Mouse (Mus musculus) hindbrain, embryonic 16.5 days (tissue): ENCODE results near the gene Mtch1. TPM values are rescaled to one million over a fixed set of nuclear protein-coding genes. Genes with fewer than 3 reads are reported as not detected.

Source experiments
- ATAC-seq: fragments of 200-750 bp; cut with Nextera tagmentation; 2 replicates; pipeline ENCODE4 v1.8.0; 2017; ENCODE audit warnings: moderate TSS enrichment, moderate library complexity
- H3K27ac ChIP-seq: fragments of 300-500 bp; sonication (generic); 2 replicates; pipeline ENCODE4 v1.5.1; 2014; ENCODE audit warnings: low read depth, mild to moderate bottlenecking, control low read depth, low read length, moderate library complexity
- H3K27me3 ChIP-seq: fragments of 300-500 bp; sonication (generic); replicated peaks from 2 replicates; pipeline ENCODE4 v1.6.1; 2014; ENCODE audit warnings: low read length; ENCODE audit not compliant: control insufficient read depth, insufficient read depth
- H3K36me3 ChIP-seq: fragments of 300-500 bp; sonication (generic); 2 replicates; pipeline ENCODE4 v1.6.1; 2014; ENCODE audit warnings: mild to moderate bottlenecking, low read length, moderate library complexity, mixed read lengths; ENCODE audit not compliant: control insufficient read depth, insufficient read depth
- H3K4me1 ChIP-seq: fragments of 300-500 bp; sonication (generic); 2 replicates; pipeline ENCODE4 v1.6.1; 2014; ENCODE audit warnings: low read depth, low read length; ENCODE audit not compliant: control insufficient read depth, insufficient read depth
- H3K4me2 ChIP-seq: fragments of 300-500 bp; sonication (generic); 2 replicates; pipeline ENCODE4 v1.6.1; 2014; ENCODE audit warnings: mild to moderate bottlenecking, low read length, control low read depth, moderate library complexity
- H3K4me3 ChIP-seq: fragments of 300-500 bp; sonication (generic); 2 replicates; pipeline ENCODE4 v1.5.1; 2014; ENCODE audit warnings: mild to moderate bottlenecking, low read length, control low read depth, moderate library complexity
- H3K9ac ChIP-seq: fragments of 300-500 bp; sonication (generic); 2 replicates; pipeline ENCODE4 v1.6.1; 2014; ENCODE audit warnings: low read depth, mild to moderate bottlenecking, control low read depth, low read length, moderate library complexity
- H3K9me3 ChIP-seq: fragments of 300-500 bp; sonication (generic); 2 replicates; pipeline ENCODE4 v1.6.1; 2014; ENCODE audit warnings: mild to moderate bottlenecking, low read length, moderate library complexity; ENCODE audit not compliant: control insufficient read depth
- WGBS: fragments of 180-500 bp; shearing (Covaris S2); extraction: QIAGEN DNeasy Blood & Tissue Kit; methylation state at CpG from one replicate; pipeline ENCODE4 v1.1.7; 2014; 5-methylcytosine and 5-hydroxymethylcytosine counted together
- polyA plus RNA-seq: library from polyadenylated mRNA; unstranded; fragments of >200 nt; fragmentation: Nextera tagmentation; extraction: Ambion mirVana; gene quantifications from 2 replicates; pipeline ENCODE4 v1.2.1, GENCODE M21; 2015

Gene Mtch1
- polyA plus RNA-seq, 1 experiment from 2014 or later: 328 TPM

DNA sequence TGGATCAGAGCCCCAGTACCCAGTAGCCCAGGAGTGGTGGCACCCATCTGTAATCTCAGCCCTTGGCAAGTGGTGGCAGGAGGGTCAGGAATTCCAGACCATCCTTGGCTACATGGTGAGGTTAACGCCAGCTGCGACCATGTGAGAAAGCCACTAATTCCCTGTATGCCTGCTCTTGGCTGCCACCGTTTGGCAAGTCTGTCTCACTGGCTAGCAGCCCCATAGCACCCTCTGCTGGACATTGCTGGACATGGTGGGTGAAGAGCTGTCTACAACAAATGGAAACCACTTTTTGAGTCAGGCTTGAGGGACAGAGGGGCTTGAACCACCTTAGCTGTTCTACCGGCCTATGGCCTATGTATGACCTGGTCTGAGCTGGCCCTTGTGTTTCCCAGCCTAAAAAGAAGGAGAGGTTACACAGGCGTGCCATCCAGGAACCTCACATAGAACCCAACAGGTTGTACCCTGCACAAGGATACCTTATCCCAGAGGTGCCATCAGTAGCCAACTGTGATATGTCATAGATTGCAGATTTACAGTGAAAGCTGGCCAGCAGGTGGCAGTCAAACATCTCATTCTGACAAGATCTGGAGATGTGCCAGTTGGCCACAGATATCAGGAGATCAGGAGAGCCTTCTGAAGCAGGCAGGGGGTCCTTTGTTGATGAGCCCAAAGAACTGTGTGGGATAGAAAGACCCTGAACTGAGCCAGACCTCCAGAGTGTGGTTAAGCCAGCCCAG is 23.4 kb upstream of the Mtch1 start:
- Histone ChIP-seq H3K27me3 (0 out of 2 replicates have a peak, but pooled peaks cover 3% of the 10 kb centered on the region), H3K9me3 (no peaks in the 10 kb centered on the region), H3K4me2 (no peak overlapping the region), H3K27ac (no peak overlapping the region), H3K4me3 (no peak overlapping the region), H3K9ac (no peak overlapping the region), H3K36me3 (no peaks in the 10 kb centered on the region), H3K4me1 (no peaks in the 10 kb centered on the region)
- 4% methylated on average over 5 of the region's 5 CpGs for WGBS
- ATAC-seq: peak; percentile 58

DNA sequence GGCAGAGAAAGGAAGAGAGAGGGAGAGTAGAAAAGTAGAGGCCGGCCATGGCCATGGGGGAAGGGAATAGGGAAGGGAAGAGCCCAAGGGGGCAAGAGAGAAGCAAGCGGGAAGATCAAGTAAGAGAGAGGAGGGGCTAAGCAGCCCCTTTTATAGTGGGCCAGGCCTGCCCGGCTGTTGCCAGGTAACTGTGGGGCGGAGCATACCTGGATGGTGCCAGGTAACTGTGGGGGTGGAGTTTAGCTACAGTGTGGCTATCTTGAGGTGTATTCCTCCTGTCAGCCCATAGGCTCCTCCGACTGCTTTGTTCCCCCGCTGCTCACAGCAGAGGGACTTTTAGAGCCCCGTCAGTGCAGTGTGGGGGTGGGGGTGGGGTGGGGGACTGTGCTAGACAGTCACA is 21.0 kb upstream of the Mtch1 start:
- Histone ChIP-seq H3K36me3 (no peaks in the 10 kb centered on the region), H3K9ac (no peak overlapping the region), H3K27me3 (0 out of 2 replicates have a peak, but pooled peaks cover 3% of the 10 kb centered on the region), H3K4me3 (no peak overlapping the region), H3K4me2 (no peak overlapping the region), H3K27ac (no peak overlapping the region), H3K4me1 (no peaks in the 10 kb centered on the region), H3K9me3 (no peaks in the 10 kb centered on the region)
- 26% methylated on average over 7 of the region's 7 CpGs for WGBS
- no peak for ATAC-seq

DNA sequence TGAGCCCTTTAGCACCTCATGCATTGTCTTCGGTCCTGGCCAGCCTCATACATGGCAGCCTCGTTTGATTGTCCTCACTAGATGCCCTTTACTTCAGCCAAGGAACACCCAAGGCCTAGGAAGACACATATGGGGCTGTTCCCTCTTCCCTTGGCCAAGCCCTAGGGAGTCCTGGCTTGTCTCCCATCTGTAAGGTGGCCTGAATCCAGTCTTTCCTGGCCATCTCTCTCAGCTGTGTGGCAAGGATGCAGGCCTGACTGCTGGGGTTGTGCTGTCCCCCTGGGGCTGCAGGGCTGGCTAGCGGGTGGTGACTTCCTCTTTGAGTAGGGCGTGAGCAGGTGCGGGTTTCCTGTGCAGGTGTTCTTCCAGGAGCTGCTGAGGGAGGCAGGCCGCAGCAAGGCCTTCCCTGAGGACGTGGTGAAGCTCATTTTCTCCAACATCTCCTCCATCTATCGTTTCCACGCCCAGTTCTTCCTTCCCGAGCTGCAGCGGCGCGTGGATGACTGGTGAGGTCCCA is 17.4 kb upstream of the Mtch1 start:
- Histone ChIP-seq H3K9ac (no peak overlapping the region), H3K27me3 (peaks cover 3% of the 10 kb centered on the region; the same call in 1 of the 2 replicates)
- 86% methylated on average over 13 of the region's 13 CpGs for WGBS

DNA sequence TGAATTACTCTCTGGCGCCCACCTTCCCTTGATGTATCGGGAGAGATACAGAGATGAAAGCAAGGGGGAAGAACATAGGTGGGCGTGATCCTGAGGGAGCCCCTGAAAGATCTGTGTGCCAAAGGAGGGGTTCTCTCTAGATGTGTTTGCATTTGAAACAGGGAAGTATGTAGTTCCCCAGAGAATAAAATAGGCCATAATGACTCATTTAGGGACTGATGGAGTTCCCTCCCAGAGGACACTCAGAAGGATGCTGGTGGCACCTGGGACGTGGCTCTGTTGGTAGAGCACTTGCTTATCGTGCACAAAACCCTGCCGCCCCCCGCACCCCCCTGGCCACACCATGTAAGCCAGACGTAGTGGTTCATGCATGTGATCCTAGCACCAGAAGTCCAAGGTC is 15.4 kb upstream of the Mtch1 start:
- no peak overlapping the region for H3K4me3 ChIP-seq
- no peaks in the 10 kb centered on the region for H3K36me3 ChIP-seq
- no peak overlapping the region for H3K27ac ChIP-seq
- no peak for ATAC-seq
- 82% methylated on average over 8 of the region's 8 CpGs for WGBS
- H3K4me1 ChIP-seq: no peaks in the 10 kb centered on the region
- no peak overlapping the region for H3K4me2 ChIP-seq
- H3K9ac ChIP-seq: no peak overlapping the region
- H3K9me3 ChIP-seq: no peaks in the 10 kb centered on the region
- H3K27me3 ChIP-seq: no peaks in the 10 kb centered on the region; the same call in 1 of the 2 replicates

More for the DNA sequence above, 17.4 kb upstream of the Mtch1 start:
- no peak for ATAC-seq
- Histone ChIP-seq H3K4me3 (no peak overlapping the region), H3K27ac (no peak overlapping the region), H3K4me2 (no peak overlapping the region), H3K4me1 (no peaks in the 10 kb centered on the region), H3K36me3 (no peaks in the 10 kb centered on the region), H3K9me3 (no peaks in the 10 kb centered on the region)

DNA sequence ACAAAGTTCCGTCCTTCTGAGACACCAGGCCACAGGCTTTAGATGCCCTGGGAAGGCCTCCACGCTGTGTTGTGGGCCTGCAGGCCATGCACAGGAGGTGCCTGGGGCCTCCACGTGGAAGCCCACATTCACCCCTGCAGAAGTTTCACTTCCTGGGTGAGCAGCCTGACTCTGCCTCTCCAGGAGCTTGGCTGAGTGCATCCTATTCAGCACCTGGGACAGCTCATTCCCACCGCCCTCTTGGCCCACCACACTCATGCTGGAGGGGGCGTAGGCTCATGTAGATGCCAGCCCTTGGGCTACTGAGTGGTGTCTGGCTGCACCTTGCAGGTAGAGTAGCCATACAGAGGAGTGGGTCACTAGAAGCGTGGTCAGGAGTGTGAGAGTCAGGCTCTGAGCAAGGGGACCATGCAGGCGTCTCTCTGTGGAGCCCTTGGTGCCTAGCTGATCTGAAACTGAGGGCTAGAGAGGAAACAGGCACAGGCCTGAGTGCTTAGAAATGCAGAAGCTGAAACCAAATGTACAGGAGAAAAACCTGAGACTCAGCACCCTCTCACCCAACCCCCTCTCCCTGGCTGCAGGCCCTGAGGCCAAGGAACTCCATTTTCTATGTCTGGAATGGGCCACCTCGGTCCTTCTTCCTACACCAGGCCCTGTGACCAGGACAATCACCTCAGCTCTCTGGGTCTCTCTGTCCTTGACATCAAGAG is 14.4 kb upstream of the Mtch1 start:
- 56% methylated on average over 8 of the region's 8 CpGs for WGBS
- no peak for ATAC-seq
- no peak overlapping the region for H3K9ac ChIP-seq

DNA sequence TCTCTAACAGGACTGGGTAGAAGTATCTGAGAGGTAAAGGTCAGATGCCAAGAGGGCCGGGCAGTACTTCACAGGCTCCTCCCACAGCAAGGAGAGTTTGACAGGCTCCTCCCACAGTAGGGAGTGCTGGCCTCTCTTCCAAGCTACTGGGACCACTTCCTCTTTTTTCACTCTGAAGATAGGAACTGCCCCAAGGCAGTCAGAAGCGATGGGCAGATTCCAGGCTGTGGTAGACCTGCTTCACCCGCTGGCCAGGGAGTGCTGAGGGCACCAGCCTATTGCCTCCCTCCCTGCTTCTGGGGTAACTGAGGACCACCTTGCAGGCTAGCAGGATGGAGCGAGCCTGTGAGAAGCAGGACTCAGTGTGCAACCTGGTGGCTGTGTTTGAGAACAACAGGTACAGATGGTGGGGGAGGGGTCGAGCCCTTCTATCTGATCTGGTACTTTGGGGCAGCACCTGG is 13.1 kb upstream of the Mtch1 start, which contains the start of gene Fgd2:
Gene Fgd2, plus strand, starts transcription at position 154 of the 461 bp plus-strand sequence.
- 28% methylated on average over 5 of the region's 5 CpGs for WGBS
- ATAC-seq: no peak
- Histone ChIP-seq H3K4me3 (no peak within 1 kb of the TSS), H3K4me2 (no peak within 1 kb of the TSS), H3K9me3 (no peaks in the 10 kb centered on the region), H3K9ac (no peak within 1 kb of the TSS), H3K27ac (no peak within 1 kb of the TSS), H3K27me3 (no peaks in the 10 kb centered on the region; the same call in 1 of the 2 replicates), H3K36me3 (no peaks in the 10 kb centered on the region), H3K4me1 (peaks cover 17% of the 10 kb centered on the region)

More for the DNA sequence above, 14.4 kb upstream of the Mtch1 start:
- Histone ChIP-seq H3K4me3 (no peak overlapping the region), H3K9me3 (no peaks in the 10 kb centered on the region), H3K27me3 (no peaks in the 10 kb centered on the region; the same call in 1 of the 2 replicates), H3K4me1 (peaks cover 5% of the 10 kb centered on the region), H3K4me2 (no peak overlapping the region), H3K27ac (no peak overlapping the region), H3K36me3 (no peaks in the 10 kb centered on the region)

DNA sequence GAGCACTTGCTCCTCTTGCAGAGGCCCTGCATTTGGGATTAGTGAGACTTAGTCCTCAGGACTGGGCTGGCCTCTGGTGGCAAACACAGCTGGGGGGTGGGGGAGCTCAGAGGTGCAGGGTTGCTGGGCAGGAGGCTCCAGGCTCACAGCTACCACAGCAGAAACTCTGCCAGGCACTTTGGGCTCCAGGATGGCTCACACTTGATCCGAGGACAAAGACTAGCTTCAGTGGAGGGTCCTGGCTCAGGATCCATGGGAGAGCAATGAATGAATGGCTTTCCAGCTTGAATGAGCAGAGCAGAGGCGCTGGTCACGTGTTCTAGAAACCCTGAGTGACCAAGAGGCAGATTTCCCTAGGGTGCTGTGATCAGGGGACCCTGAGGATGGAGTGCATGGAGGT is 11.2 kb upstream of the Mtch1 start:
- WGBS: 61% methylated on average over 3 of the region's 3 CpGs
- no peak overlapping the region for H3K27ac ChIP-seq
- H3K4me3 ChIP-seq: no peak overlapping the region
- H3K9ac ChIP-seq: no peak overlapping the region
- no peak overlapping the region for H3K4me2 ChIP-seq
- no peak for ATAC-seq
- no peaks in the 10 kb centered on the region; the same call in 1 of the 2 replicates for H3K27me3 ChIP-seq
- H3K9me3 ChIP-seq: no peaks in the 10 kb centered on the region
- peaks cover 24% of the 10 kb centered on the region for H3K4me1 ChIP-seq
- no peaks in the 10 kb centered on the region for H3K36me3 ChIP-seq

DNA sequence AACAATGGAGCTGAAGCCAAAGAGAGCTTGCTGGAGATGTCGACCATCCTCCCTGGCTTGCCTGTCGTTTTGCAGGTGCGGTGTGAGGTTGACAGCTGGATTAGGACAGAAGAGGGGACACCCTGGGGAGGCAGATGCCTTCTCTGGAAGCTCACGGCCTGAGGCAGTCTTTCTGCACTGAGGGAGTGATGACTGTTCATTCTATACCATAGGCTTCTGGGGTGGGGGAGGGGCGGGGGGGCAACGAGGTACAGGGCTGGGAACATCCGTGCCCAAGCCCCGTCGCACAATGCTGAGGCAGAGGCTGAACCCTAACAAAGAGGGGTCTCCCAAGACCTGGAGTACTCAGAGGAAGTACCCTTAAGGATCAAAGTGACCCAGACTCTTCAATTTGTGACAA is 9.1 kb upstream of the Mtch1 start:
- Histone ChIP-seq H3K36me3 (no peaks in the 10 kb centered on the region), H3K4me3 (peak overlapping the region; percentile 43), H3K4me2 (peak overlapping the region; percentile 71), H3K27ac (peak overlapping the region; percentile 96), H3K4me1 (peaks cover 24% of the 10 kb centered on the region), H3K9ac (peak overlapping the region; percentile 69), H3K27me3 (no peaks in the 10 kb centered on the region), H3K9me3 (no peaks in the 10 kb centered on the region)
- under 1% methylated on average over 9 of the region's 9 CpGs for WGBS
- ATAC-seq: peak; percentile 60; the same call in 1 of the 2 replicates

DNA sequence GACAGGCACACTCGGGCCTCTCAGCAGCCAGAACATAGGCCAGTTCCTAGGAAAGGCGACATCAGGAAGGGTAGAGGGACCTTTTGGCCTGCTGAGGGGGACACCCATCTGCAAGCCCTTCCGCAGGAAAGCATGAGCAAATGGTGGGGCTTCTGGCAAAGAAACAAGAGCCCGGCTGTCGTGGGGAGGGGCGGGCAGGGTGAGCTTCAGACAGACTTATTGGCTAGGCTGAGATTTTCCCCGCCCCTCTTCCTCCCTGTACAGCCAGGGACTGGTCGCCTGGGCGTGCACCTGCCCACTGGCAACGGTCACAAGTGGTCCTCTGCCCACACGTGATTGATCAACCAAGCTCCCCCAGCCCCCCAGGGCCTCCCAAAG is 8.7 kb upstream of the Mtch1 start:
- Histone ChIP-seq H3K36me3 (no peaks in the 10 kb centered on the region), H3K9ac (peak overlapping the region; percentile 69), H3K4me3 (peak overlapping the region; percentile 43), H3K27me3 (no peaks in the 10 kb centered on the region), H3K4me2 (peak overlapping the region; percentile 71), H3K4me1 (peaks cover 24% of the 10 kb centered on the region), H3K27ac (peak overlapping the region; percentile 96), H3K9me3 (no peaks in the 10 kb centered on the region)
- ATAC-seq: peak; percentile 97
- 2% methylated on average over 11 of the region's 11 CpGs for WGBS
